Mouse (Mus musculus): ENCODE results near the gene Nup214.
"Not testable (repeated sequence)": the region's sequence is repeated elsewhere in the genome, so short reads cannot be mapped to it uniquely, and the experiment has no call there.

Gene Nup214

DNA sequence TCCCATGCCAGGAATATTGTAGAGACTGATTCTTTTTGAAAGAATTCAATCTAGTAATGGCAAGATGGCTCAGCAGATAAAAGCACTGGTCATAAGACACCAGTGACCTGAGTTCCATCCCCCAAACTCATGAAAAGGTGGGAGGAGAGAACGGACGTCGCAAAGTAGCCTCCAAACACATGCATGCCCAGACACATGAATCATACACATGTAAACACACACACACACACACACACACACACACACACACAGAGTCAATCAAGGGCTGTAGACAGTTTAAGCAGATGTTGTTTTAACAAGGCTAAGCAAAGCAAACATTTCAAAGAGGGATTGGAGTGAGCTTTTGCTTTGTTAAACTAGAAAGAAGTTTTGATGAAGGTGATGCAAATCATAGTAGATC, 10.0 kb upstream of the Nup214 start:
- DNase-seq (ENCODE audit: low spot score in 2 of 2): no peak

DNA sequence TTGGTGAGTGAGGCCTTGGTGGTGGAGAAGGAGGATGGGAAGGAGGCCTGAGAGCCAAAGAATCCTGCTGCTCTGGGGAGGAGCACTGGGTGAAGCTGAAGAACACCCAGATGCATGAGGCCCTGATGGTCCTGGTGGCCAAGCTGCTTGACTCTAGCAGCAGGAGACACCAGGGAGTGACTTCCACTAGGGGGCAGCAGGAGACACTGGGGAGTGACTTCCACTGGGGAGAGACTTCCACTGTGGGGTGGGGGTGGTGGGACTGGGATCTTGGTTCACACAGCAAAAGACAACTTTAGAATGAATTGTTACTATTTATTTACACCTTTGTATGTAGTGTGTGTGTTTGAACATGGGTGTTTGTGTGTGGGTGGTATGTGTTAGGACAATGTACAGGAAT, 9.1 kb upstream of the Nup214 start:
- DNase-seq (ENCODE audit: low spot score in 2 of 2): peak in 1 of 2 experiments; percentile 13

DNA sequence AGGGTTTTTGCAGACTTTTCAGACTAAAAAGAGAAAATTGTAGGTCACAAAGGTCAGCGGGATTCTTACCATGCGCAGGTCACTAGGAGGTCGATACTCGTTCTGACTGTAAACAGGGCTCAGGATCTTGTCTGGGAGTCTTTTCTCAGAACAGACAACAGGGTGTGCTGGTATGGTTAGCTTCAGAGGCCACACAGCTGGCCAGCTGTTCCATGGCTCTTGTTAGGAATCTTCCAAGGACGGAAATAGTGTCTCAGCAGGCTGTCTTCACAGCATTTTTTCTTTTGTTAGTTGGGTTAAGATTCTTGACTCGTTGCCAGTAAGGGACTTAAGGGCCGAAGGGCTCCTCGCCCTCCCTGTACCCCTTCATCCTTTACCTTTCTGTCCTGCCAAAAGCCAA, 7.4 kb upstream of the Nup214 start:
- DNase-seq (ENCODE audit: low spot score in 2 of 2): no peak

DNA sequence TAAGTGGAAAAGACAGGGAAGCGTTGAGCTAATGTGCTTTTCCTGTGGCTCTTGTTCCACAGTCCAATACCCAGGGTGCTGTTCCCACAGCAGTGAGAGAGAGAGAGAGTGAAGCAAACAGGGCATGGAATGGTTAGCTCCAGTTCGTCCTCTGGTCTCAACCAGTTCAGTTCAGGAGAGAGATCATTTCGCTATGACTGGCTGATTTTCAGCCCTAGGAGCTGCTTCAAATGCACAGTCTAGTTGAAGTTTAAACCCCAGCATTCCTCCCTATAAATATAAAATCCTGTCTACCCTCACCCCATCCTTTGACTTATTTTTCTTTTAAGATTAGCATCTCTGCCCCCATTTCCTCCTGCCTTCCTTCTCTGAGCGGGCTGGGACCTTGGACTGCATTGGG, 1.6 kb upstream of the Nup214 start:
- DNase-seq (ENCODE audit: low spot score in 2 of 2): no peak

DNA sequence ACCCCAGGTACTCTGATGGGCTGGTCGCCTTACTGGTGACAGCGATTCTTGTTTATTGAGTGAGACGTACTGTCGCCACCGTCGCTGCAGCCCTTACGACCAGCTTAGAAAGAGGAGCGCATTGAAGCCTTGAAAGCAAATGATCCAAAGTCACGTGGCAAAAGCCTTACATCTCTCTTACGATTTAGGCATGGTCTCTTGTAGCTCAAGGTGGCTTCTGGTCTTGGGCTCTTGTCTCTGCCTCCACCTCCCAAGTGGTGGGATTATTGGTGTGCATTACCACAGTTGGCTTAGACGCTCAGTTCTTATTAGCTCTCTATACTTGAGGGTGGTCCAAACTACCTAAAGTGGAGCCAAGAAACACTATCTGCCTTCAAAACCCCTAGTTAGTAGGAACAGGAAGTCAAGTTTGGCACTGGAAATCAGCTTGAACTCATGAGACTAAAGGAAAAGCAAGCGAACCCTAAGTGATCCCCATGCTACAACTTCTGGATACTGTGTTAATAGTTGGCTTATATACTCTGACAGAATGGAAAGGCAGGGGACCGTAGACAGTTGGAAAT, 654 bp downstream of the Nup214 start:
- no peak for DNase-seq (ENCODE audit: low spot score in 2 of 2)

DNA sequence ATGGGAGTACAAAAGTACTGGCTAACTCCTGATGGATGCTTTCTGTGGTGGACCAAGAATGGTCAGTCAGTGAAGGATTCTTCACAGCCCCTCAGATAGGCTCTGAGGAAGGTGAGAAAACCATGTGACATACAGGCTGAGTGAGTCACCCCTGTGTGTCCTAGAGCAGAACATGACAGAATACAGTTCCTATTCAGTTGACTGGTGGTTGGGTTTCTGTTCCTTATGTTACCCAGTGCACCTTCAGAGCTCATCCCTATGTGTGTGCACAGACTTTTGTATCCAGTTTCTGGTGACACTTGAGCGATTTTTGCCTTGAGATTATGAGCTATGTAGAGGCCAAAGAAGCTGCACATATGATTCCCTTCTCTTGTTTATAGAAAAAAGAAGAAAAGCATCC, 13.5 kb downstream of the Nup214 start:
- DNase-seq (ENCODE audit: low spot score in 2 of 2): no peak

DNA sequence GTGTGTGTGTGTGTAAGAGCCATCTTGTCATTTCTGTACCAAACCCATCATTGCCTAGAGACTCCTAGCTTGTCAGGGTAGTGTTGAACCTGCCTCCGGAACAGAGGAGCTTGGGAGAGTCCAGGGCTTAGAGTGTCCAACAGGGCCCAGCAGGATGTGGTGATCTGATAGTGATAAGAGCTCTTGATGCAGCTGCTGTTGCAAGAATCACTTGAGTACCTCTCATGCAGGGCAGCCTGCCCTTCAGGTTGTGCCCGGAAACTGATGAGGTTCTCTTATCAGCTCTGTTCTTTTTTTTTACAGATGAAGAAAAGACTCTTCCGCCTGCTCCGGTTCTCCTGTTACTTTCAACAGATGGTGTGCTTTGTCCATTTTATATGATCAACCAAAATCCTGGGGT, 16.7 kb downstream of the Nup214 start:
- no peak for DNase-seq (ENCODE audit: low spot score in 2 of 2)

DNA sequence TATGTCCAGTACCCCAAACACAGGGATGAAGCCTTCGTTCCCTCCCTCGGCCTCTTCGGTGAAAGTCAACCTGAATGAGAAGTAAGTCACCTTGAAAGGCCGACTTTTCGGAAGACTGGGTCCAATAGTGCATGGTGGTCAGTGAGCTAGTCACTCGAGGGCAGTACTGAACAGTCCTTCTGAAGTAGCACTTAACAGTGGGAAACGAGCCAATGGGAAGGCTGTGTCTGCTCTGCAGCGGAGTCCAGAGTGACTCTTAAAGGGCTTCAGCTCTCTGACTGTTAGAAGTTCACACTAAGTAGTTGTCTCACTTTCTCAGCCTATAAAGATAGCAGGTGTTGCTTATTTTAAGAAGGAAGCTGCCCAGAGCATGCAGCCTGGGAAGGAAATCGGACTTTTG, 20.7 kb downstream of the Nup214 start:
- DNase-seq (ENCODE audit: low spot score in 2 of 2): no peak

DNA sequence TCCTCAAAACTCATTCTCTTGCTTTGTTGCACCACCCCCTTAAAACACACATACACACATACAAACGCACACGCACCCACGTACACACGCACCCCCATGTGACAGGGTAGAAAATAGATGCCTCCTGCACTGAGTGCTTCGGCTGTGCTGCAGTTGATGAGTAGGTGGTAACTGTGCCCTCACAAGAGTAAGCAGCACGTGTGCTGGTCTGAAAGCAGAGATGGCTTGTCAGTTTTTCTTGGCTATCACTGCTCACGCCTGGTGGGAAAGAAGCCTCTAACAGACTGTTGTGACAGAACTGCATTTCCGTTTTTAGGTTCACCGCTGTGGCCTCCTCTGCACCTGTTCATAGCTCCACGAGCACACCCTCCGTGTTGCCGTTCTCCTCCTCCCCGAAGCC, 21.8 kb downstream of the Nup214 start:
- DNase-seq (ENCODE audit: low spot score in 2 of 2): peak; percentile 77 to 84

DNA sequence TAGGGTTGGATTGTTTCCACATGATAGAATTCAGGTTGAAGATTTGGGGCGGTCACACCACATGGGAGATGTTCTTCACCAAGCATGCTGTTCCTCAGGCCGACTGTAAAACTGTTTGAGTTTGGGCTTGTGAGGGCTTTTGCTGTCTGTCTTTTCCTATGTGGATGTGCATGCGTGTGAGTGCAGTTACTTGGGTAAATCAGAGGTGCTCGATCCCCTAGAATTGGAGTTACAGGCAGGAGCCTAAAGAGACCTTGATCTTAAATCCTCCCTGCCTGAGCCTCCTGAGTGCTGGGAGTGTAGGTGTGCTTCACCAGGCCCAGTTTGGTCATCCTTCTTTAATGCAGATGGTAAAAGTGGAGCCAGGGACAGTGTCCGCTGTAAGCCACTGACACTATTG, 23.3 kb downstream of the Nup214 start:
- DNase-seq (ENCODE audit: low spot score in 2 of 2): no peak

DNA sequence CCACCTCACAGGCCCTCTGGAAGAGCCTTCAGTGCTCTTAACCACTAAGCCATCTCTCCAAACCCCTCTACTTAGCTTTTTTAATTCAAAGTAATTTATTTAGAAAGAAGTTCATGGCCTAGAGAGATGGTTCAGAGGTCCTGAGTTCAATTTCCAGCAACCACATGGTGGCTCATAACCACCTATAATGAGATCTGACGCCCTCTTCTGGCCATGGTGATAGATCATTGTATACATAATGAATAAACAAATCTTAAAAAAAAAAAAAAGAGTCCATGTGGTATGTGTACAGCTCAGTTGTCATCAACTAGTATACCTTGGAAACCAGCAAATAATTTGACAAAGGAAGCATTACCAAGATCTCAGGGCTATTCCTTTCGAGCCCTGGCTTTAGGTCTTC, 24.2 kb downstream of the Nup214 start:
- no peak for DNase-seq (ENCODE audit: low spot score in 2 of 2)

DNA sequence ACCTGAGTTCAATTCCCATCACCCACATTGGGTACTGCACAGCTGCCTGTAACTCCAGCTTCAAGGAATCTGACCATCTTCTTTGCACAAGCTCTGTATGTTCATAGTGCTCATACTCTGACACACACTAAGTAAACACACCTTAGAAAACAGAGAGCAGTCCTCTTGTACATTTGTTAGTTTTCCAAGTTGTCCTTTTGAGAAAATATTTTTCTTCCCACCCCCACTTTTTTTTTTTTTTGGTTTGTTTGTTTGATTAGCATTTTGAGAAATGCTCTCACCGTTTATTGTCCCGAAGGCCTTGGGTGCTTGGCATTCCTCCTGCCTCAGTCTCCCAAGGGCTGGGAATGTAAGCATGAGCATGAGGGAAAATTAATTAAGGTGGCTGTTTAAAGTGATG, 34.1 kb downstream of the Nup214 start:
- no peak for DNase-seq (ENCODE audit: low spot score in 2 of 2)

DNA sequence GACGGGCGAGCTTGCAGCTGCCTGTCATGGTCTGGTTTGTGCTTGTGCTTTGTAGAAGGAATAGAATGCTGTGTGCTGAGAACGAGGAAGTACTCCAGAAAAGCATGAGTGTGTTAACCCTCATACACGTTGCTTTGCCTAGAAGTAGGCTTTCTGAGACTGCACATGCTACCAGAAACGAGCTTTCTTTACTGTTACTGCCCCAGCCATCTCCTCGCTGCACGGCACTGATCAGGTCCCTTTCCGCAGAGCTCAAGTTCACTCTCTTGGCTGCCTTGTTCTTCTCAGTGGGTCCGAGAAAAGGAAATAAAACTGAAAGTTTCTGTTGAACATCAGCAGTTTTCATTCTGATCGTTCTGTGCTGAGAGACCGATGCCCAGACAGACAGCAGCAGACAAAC, 34.5 kb downstream of the Nup214 start:
- no peak for DNase-seq (ENCODE audit: low spot score in 2 of 2)

DNA sequence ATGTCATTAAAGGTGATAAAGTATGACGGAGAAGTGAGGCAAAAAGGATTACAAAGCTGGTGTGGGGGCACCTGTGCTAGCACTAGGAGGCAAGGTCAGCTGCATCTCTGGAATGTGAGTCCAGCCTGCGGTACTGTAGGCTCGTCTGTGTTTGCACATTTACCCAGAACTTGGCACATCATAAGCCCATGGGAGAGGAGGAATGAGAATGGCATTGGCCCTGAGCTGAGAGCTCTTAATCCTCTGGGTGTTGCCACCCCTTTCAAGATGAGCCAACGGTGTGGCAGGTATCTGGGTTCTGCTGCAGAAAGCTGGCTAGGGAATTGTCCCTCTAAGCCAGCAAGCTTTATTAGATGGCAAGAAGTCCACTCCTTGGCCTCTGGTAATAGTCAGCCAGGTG, 45.5 kb downstream of the Nup214 start:
- DNase-seq (ENCODE audit: low spot score in 2 of 2): no peak

DNA sequence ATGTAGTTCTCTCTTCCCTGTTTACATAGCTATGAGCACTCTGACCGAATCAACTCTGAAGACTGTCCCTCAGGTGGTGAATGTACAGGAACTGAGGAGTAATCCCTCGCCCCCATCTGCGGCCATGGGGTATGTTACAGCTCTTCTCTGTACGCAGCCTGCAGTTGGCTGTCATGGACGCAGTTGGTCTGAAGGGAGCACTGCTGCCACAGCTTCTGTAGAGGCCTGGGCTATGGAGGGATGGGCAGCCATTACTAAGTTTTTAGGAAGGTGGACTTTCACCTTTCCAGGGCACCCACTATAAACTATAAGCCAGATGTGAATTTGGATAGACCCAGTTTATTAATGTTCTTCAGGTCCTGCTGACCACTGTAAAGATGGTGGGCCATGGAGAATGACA, 46.0 kb downstream of the Nup214 start:
- no peak for DNase-seq (ENCODE audit: low spot score in 2 of 2)

DNA sequence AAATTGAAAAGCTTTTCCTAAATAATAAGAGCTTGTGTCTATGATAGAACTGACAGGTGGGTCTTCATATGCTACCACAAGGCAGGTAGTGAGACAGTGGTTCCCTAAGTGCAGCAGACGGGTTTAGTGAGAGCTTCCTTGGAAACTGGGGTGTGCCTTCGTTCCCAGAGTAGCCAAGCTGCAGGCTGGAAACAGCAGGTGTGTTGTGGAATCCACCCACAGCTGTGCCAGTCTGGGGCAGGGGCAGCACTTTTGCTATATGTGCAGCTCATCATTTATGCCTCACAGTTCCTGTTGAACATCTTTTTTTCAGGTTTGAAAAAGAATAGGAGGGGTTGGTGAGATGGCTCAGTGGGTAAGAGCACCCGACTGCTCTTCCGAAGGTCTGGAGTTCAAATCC, 50.1 kb downstream of the Nup214 start:
- no peak for DNase-seq (ENCODE audit: low spot score in 2 of 2)

DNA sequence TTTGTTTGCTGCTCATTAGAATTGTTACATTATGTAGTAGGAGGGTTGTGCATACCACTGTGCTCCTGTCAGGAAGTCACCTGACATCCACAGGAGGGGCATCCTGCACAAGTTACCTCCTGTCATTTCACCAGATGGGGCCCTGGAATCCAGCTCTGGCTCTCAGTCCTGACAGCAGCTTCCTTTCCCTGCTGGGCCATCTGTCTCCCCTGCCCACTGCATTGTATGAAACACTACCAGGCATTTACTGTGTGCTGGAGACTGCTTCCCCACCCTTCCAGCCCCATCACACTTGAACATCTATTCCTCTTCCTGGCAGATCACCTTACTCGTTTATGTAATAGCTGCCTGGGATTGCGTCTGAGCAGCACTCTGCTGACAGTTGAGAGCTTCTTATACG, 55.4 kb downstream of the Nup214 start:
- DNase-seq (ENCODE audit: low spot score in 2 of 2): peak; percentile 52 to 59

DNA sequence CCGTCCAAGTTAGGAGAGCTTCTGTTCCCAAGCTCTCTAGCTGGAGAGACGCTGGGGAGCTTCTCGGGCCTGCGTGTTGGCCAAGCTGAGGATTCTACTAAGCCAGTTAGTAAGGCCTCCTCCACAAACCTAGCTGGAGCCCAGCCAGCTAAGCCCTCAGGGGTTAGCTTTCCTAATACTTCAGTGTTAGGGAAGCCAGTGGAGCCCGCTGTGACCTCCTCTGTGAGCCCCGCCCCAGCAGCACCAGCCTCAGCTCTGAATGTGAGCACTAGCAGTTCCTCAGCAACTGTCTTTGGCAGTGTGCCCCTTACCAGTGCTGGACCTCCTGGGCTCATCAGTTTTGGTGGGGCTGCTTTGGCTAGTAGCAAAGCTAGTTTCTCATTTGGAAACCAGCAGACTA, 59.2 kb downstream of the Nup214 start:
- no peak for DNase-seq (ENCODE audit: low spot score in 2 of 2)

DNA sequence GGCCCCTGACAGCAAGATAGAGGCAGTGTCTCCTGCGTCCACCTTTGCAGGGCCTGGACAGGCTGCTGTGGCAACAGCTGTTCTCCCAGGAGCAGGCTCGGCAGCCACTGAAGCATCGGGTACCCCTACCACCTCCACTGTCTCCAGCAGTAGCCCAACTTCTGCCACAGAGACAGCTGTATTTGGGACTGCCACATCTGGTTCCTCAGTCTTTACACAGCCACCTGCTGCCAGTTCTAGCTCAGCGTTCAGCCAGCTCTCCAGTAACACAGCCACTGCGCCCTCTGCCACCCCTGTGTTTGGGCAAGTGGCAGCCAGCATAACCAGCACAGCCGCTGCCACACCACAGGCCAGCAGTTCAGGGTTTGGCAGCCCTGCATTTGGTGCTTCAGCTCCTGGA, 60.0 kb downstream of the Nup214 start:
- DNase-seq (ENCODE audit: low spot score in 2 of 2): no peak

DNA sequence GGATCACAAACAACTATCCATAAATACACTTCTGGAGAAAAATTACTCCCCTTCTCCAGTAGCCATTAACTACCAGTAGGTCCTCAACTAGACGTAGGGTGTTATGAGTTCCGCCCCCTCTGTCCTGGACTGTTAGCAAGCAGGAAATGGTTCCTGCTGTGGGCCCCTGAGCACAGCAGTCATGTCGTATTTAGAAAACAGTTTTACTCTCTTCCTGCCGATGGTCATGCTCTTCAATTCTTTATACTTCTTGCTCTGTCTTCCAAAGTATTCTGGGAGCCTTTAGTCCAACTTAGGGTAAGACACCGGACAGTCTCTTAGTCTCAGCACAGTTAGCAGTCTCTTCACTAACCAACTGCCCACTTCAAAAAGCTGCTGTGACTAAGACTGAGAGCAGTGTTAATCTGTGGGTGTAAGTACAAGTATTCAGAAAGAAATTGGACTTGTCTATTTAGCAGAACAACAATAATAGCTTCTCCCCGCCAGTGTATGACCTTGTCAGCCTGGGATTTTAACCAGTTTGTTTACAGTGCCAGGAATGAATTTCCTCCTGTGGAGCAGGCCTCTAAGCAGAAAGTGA, 63.1 kb downstream of the Nup214 start:
- DNase-seq (ENCODE audit: low spot score in 2 of 2): peak in 1 of 2 experiments; percentile 17

DNA sequence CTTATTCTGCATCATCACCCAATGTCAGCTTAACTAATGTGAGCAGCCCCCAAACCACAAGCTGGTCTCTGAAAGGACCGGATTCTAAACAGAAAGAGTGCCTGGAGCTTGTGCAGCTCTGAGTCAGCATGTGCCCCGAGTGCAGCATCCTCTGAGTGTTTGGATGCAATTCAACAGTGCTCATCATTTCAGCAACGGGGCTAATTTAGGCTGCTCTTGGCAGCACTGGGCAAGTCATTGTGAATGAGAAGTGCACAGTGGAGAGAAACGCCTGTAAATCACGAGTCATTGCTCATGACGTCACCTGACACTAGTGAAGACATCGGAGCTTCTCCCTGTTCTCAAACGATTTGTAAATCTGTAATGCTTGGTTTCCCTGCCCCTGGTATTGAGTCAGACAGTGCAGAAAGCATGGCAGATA, 64.4 kb downstream of the Nup214 start:
- peak; percentile 69 to 77 for DNase-seq (ENCODE audit: low spot score in 2 of 2)

DNA sequence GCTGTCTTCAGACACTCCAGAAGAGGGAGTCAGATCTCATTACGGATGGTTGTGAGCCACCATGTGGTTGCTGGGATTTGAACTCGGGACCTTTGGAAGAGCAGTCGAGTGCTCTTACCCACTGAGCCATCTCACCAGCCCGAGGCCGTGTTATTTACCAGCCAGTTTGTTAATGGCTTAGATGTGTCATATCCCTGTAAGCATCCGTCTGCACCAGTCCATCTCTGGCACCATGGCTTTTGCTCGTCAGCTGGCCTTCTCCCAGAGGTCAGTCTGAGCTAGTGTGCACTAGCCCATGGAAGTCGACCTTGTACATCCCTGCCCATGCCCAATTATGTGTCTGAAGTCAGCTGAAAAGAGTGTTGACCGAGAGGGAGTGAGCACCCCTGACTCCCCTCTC, 66.4 kb downstream of the Nup214 start:
- DNase-seq (ENCODE audit: low spot score in 2 of 2): not testable (repeated sequence)

DNA sequence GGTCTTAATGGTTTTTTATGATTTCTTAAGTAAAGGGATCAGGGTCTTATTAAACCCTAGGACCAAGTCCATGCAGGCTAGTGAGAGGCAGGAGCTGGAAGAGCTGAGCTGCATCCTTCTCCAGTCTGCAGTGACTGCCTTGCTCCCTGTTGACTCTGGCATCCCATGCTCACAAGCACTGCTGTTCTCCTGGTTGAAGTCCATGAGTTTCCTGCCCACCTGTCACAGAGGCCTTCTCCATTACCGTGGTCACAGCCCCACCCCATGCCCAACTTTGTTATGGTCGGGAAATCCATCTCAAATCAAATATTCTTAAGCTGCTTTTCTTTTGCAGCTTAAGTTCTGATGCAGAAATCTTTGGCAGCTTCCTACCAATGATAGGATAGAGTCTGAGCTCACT, 66.9 kb downstream of the Nup214 start:
- DNase-seq (ENCODE audit: low spot score in 2 of 2): no peak

DNA sequence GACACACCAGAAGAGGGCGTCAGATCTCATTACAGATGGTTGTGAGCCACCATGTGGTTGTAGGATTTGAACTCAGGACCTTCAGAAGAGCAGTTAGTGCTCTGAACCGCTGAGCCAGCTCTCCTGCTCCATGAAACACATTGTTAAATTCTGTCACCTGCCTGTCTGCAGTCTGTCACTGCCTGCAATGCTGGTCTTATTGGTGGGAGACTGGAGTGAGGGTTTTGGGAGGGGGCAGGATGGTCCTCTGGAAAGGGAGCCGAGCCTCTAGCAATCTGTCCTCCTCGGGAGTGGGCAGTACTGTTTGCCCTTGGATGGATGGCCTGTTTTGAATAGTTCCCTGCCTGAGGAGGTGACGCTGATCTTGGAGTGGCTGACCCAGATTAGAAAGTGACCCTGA, 69.6 kb downstream of the Nup214 start:
- no peak for DNase-seq (ENCODE audit: low spot score in 2 of 2)

Measured in right cerebral cortex, adult 2 months (tissue).